Mouse (Mus musculus): ENCODE measurements at regions not wholly inside any gene's neighbourhood (a gene's known extent, or its start where the extent isn't known, plus 50 kb on each side); places are given as distances from the start of the nearest gene placed in this dataset.

- DNase-seq (ENCODE audit: low read depth, low spot score) = no peak
Observed at GRCm38 (mm10) chr2:108756251-108756650, 524.3 kb upstream of the Kif18a start.

- no peak for DNase-seq (ENCODE audit: low read depth, low spot score)
Observed at GRCm38 (mm10) chr2:108764703-108765102, 515.8 kb upstream of the Kif18a start.

- DNase-seq (ENCODE audit: low read depth, low spot score) = no peak
Observed at GRCm38 (mm10) chr2:108766461-108766860, 514.1 kb upstream of the Kif18a start.

GRCm38 (mm10) chr2:108770383-108770782, 510.2 kb upstream of the Kif18a start:
- DNase-seq (ENCODE audit: low read depth, low spot score) = no peak

- DNase-seq (ENCODE audit: low read depth, low spot score) = no peak
Observed at GRCm38 (mm10) chr2:108783457-108783856, 497.1 kb upstream of the Kif18a start.

- peak; percentile 2 for DNase-seq (ENCODE audit: low read depth, low spot score)
Observed at GRCm38 (mm10) chr2:108785161-108785957, 495.2 kb upstream of the Kif18a start.

- DNase-seq (ENCODE audit: low read depth, low spot score) = no peak
Observed at GRCm38 (mm10) chr2:108789166-108789565, 491.4 kb upstream of the Kif18a start.

GRCm38 (mm10) chr2:108795145-108795544, 485.4 kb upstream of the Kif18a start:
- DNase-seq (ENCODE audit: low read depth, low spot score) = no peak

GRCm38 (mm10) chr2:108796816-108797581, 483.5 kb upstream of the Kif18a start:
- no peak for DNase-seq (ENCODE audit: low read depth, low spot score)

GRCm38 (mm10) chr2:108812367-108812766, 468.2 kb upstream of the Kif18a start:
- DNase-seq (ENCODE audit: low read depth, low spot score) = no peak

GRCm38 (mm10) chr2:108813040-108813566, 467.4 kb upstream of the Kif18a start:
- no peak for DNase-seq (ENCODE audit: low read depth, low spot score)

- no peak for DNase-seq (ENCODE audit: low read depth, low spot score)
Observed at GRCm38 (mm10) chr2:108816579-108816978, 464.0 kb upstream of the Kif18a start.

GRCm38 (mm10) chr2:108824025-108824424, 456.5 kb upstream of the Kif18a start:
- DNase-seq (ENCODE audit: low read depth, low spot score) = no peak

GRCm38 (mm10) chr2:108825981-108826380, 454.6 kb upstream of the Kif18a start:
- no peak for DNase-seq (ENCODE audit: low read depth, low spot score)

GRCm38 (mm10) chr2:108827106-108827838, 453.3 kb upstream of the Kif18a start:
- DNase-seq (ENCODE audit: low read depth, low spot score) = peak; percentile 42

GRCm38 (mm10) chr2:108827974-108828700, 452.4 kb upstream of the Kif18a start:
- no peak for DNase-seq (ENCODE audit: low read depth, low spot score)

GRCm38 (mm10) chr2:108843855-108844254, 436.7 kb upstream of the Kif18a start:
- peak; percentile 89 for DNase-seq (ENCODE audit: low read depth, low spot score)

- DNase-seq (ENCODE audit: low read depth, low spot score) = no peak
Observed at GRCm38 (mm10) chr2:108848051-108848450, 432.5 kb upstream of the Kif18a start.

GRCm38 (mm10) chr2:108854399-108854798, 426.1 kb upstream of the Kif18a start:
- DNase-seq (ENCODE audit: low read depth, low spot score) = no peak

- peak; percentile 27 for DNase-seq (ENCODE audit: low read depth, low spot score)
Observed at GRCm38 (mm10) chr2:108877141-108877540, 403.4 kb upstream of the Kif18a start.

- DNase-seq (ENCODE audit: low read depth, low spot score) = no peak
Observed at GRCm38 (mm10) chr2:108877676-108878075, 402.9 kb upstream of the Kif18a start.
